Mouse (Mus musculus) spleen, embryonic (tissue): Measurements from ENCODE around the gene Dok7.

Source experiments
- CTCF ChIA-PET: fragments of 350-600 bp; sonication (Branson Sonifier 250); formaldehyde crosslinking; loops from one replicate; lab custom pipeline; 2022; lab: Charles Lee

Gene Dok7

GRCm38 (mm10) chr5:35116002-35116401 lies 59.4 kb downstream of the Dok7 start:
- CTCF ChIA-PET, result no interaction called here

DNA sequence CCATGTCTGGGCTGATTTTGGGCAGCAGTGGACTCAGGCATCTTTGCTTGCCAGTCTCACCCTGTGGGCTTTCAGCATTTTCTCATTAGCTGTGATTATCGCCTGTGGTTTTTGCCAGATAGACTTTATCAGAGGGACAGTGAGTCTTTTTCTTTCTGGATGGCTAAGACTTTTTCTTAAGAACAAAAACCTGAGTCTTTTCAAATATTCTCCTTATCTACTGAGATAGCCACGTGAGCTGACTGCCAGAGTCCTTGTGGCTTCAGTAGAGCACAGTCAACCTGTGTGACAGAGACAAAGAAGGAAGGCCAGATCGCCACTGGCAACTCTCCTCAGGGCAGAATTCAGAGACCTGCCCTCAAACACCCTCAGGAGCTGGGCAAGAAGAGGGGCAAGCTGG lies 61.1 kb downstream of the Dok7 start:
- CTCF ChIA-PET, result no interaction called here

DNA sequence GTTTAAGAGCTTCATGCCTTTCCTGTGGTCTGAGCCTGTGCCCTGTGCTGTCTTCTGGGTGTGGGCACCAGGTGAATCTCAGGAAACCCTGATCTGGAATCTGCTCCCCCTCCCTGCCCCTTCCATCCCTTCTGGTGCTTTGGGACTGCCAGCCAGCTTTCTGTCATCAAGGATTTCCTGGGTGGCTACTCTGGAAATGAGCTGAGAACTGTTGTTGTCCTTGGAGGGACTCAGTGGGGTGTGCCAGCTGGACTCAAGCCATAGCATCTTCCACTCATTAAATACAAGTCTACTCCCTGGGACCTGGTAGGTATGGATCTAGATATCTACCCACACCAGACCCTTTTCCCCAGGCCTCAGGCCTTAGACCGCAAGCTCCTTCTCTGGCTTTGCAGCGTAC lies 61.9 kb downstream of the Dok7 start:
- CTCF ChIA-PET, result interaction anchor here (0.6 kb wide), 1 partner anchor 13 kb away, joined by 3 read pairs; no protein-coding TSS in a partner anchor

GRCm38 (mm10) chr5:35120024-35120423 lies 63.5 kb downstream of the Dok7 start:
- CTCF ChIA-PET, result no interaction called here

DNA sequence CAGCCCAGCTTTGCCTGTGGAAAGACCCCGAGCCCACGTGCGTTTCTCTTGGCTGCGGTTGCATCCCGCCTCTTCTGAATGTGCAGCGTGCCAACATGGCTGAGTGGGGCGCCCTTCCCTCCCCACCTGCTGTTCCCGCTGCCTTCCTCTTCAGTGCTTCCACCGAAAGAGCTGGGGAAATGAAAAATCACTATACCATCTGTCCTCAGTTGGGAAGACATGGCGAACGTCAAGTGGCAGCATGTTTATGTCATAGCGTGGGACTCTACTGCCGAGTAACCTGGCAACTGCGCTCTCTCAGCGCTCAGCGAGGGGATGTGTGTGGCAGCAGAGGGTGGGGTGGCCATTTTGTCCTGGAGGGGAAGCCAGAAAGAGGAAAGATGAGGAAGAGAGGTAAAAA lies 72.6 kb downstream of the Dok7 start:
- CTCF ChIA-PET, result no interaction called here

DNA sequence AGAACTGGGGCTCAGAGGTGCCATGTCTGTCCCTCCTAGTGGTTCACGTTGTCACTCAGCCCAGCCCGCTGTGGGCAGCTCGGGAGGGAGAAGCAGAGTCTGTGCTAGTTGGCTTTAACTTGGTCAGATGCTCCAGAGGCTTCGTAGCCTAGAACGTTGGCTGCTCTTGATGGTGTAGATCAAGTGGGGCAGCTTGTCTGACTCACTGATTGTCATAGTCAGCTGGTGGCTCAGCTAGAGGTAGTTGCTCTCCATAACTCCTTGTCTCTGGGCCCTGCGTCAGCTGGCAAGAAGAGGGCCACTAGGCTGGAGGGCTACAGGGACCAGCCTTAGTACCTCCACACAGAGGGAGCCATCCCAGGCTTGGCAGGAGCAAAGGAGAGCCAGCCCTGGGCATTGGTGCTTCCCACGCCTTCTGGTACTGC lies 73.2 kb downstream of the Dok7 start:
- CTCF ChIA-PET, result no interaction called here

DNA sequence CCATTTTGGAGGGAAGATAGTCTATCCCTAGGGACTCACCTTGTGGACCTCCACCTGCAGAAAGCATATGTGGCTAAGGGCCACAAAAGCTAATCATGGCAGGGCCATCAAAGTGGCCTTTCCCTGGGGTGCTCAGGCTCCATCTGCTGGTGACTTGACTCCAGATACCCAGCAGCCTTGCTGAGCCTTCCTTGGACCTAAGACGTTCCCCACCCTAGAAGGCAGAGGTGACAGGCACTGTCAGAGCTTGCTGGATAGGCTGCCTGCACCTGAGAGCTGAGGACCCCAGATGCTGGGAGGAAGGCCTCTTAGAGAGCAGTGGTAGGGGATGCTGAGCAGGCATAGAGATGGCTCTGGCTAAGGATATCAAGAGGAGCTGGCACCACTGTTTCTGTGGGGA lies 74.7 kb downstream of the Dok7 start:
- CTCF ChIA-PET, result interaction anchor here (0.6 kb wide), 1 partner anchor 12 kb away, joined by 3 read pairs; no protein-coding TSS in a partner anchor

- CTCF ChIA-PET, result interaction anchor here (0.6 kb wide), 1 partner anchor 13 kb away, joined by 3 read pairs; no protein-coding TSS in a partner anchor
These were observed 75.2 kb downstream of the Dok7 start for GRCm38 (mm10) chr5:35131773-35132172.

DNA sequence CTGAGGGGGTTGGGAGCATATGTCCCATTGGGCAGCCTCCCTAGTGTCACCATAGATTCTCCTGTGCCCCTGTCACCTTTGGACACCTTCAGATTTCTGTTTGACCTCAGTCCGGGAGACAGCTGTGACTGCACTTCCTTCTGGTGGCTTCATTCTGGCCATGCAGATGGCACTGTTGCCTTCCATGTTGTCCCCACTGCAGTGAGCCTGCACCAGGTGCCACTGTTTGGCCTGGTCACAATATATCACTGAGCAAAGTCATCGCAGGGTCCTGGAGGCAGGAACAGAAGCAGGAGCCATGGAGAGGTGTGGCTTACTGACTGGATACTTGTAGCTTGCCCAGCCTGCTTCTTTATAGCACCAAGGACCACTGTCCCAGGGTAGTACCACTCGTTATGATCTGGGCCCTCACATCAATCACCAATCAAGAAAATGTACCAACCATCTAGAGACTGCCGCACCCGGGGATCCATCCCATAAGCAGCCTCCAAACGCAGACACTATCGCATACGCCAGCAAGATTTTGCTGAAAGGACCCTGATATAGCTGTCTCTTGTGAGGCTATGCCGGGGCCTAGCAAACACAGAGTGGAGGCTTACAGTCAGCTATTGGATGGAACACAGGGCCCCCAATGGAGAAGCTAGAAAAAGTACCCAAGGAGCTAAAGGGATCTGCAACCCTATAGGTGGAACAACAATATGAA lies 75.9 kb downstream of the Dok7 start:
- CTCF ChIA-PET, result no interaction called here

GRCm38 (mm10) chr5:35133468-35133867 lies 76.9 kb downstream of the Dok7 start:
- CTCF ChIA-PET, result no interaction called here

- CTCF ChIA-PET, result no interaction called here
These were observed 77.7 kb downstream of the Dok7 start for GRCm38 (mm10) chr5:35134286-35134685.

GRCm38 (mm10) chr5:35135903-35136302 lies 79.3 kb downstream of the Dok7 start:
- CTCF ChIA-PET, result no interaction called here
